Mouse (Mus musculus) kidney, adult 18-20 months (tissue): ENCODE measurements around the gene Dennd1a.
A peak's percentile ranks its signal among the peaks of the same experiment; 100 is the strongest.

ENCODE experiments used
- DNase-seq: peaks from one replicate; pipeline ENCODE4 v3.0.0; 2021

Gene Dennd1a

GRCm38 (mm10) chr2:38286733-38287551 lies at the start of gene Dennd1a:
Dennd1a (minus strand) TSS chr2:38287390.
- peak; percentile 91 for DNase-seq

GRCm38 (mm10) chr2:38336606-38337005 lies 49.4 kb upstream of the Dennd1a start:
- DNase-seq = no peak

GRCm38 (mm10) chr2:38333586-38334119 lies 46.5 kb upstream of the Dennd1a start:
- DNase-seq = no peak

GRCm38 (mm10) chr2:38326671-38327070 lies 39.5 kb upstream of the Dennd1a start:
- no peak for DNase-seq

- no peak for DNase-seq
Observed at GRCm38 (mm10) chr2:38323380-38323779, 36.2 kb upstream of the Dennd1a start.

- DNase-seq = no peak
Observed at GRCm38 (mm10) chr2:38320911-38321310, 33.7 kb upstream of the Dennd1a start.

- DNase-seq = no peak
Observed at GRCm38 (mm10) chr2:38319086-38319485, 31.9 kb upstream of the Dennd1a start.

GRCm38 (mm10) chr2:38313399-38313798 lies 26.2 kb upstream of the Dennd1a start:
- no peak for DNase-seq

- DNase-seq = no peak
Observed at GRCm38 (mm10) chr2:38312921-38313320, 25.7 kb upstream of the Dennd1a start.

- no peak for DNase-seq
Observed at GRCm38 (mm10) chr2:38305152-38305551, 18.0 kb upstream of the Dennd1a start.

- DNase-seq = no peak
Observed at GRCm38 (mm10) chr2:38300941-38301340, 13.8 kb upstream of the Dennd1a start.

- DNase-seq = no peak
Observed at GRCm38 (mm10) chr2:38295939-38296338, 8.7 kb upstream of the Dennd1a start.

- no peak for DNase-seq
Observed at GRCm38 (mm10) chr2:38291526-38291925, 4.3 kb upstream of the Dennd1a start.

- no peak for DNase-seq
Observed at GRCm38 (mm10) chr2:38288226-38288625, 1.0 kb upstream of the Dennd1a start.

GRCm38 (mm10) chr2:38286433-38286732 lies 807 bp downstream of the Dennd1a start:
- peak; percentile 10 for DNase-seq

GRCm38 (mm10) chr2:38285781-38286432 lies 1.3 kb downstream of the Dennd1a start:
- DNase-seq = no peak

- no peak for DNase-seq
Observed at GRCm38 (mm10) chr2:38283961-38284360, 3.2 kb downstream of the Dennd1a start.

GRCm38 (mm10) chr2:38280376-38280775 lies 6.8 kb downstream of the Dennd1a start:
- no peak for DNase-seq

- no peak for DNase-seq
Observed at GRCm38 (mm10) chr2:38274973-38275372, 12.2 kb downstream of the Dennd1a start.

GRCm38 (mm10) chr2:38263653-38264052 lies 23.5 kb downstream of the Dennd1a start:
- no peak for DNase-seq

GRCm38 (mm10) chr2:38259052-38259451 lies 28.1 kb downstream of the Dennd1a start:
- no peak for DNase-seq

- DNase-seq = no peak
Observed at GRCm38 (mm10) chr2:38237616-38238015, 49.6 kb downstream of the Dennd1a start.

- no peak for DNase-seq
Observed at GRCm38 (mm10) chr2:38235593-38235992, 51.6 kb downstream of the Dennd1a start.

- no peak for DNase-seq
Observed at GRCm38 (mm10) chr2:38229882-38230281, 57.3 kb downstream of the Dennd1a start.
